Mouse (Mus musculus): ENCODE results near the gene Prg3.
A peak's percentile ranks its signal among the peaks of the same experiment; 100 is the strongest.

Prg3 gene

GRCm38 (mm10) chr2:84987930-84988329, at the start of gene Prg3:
TSS of gene Prg3 (plus strand) at chr2:84988215.
- DNase-seq (ENCODE audit: low spot score), result no peak

DNA sequence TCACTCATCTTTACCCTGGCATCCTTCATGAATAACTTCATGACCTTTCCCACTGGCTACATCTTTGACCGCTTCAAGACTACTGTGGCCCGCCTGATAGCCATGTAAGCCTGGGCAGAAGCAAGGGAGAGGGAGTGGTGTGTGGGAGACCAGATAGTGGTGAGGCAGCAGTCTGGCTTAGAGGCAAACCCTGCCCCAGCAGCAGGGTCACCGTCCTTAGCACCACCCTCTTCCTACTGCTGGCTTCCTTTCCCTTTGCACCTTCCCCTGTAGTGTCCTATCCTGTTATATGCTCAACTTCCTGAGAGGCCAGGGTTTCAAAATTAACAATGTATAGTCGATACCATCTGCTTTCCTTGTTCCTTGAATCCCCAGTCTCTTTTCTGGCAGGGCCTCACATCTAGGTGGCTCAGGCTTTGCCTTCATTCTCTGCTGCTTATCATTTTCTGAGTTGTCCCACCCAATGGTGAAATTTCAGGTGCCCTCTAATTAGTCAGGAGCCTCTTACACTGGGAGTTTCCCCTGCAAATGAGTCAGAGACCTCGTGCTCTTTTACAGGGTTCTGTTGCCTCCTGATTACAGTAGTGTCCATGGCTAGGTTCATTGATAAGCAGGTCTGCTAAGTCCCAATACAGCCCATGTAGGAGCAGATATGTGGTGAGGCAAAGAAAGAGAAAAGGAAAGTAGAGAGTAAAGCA, 49.6 kb upstream of the Prg3 start:
- no peak for DNase-seq (ENCODE audit: low spot score)

GRCm38 (mm10) chr2:84939306-84939705, 48.7 kb upstream of the Prg3 start:
- DNase-seq (ENCODE audit: low spot score), result no peak

DNA sequence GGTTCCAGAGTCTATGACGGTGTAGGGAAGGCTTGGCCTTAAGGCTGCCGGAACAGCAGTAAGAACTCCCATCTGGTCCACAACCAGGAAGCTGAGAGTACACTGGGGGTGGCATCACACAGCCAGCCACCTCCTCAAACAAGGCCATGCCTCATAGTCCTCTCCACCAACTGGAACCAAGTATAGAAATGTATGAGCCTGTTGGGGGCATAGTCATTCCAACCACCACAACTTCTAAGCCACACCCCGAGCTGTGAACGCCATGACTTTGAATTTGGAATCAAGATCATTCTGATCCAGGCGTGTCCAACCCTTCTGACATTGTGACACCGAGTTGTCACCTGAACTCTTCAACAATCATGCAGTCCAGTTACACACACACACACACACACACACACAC, 48.3 kb upstream of the Prg3 start:
- DNase-seq (ENCODE audit: low spot score), result no peak

DNA sequence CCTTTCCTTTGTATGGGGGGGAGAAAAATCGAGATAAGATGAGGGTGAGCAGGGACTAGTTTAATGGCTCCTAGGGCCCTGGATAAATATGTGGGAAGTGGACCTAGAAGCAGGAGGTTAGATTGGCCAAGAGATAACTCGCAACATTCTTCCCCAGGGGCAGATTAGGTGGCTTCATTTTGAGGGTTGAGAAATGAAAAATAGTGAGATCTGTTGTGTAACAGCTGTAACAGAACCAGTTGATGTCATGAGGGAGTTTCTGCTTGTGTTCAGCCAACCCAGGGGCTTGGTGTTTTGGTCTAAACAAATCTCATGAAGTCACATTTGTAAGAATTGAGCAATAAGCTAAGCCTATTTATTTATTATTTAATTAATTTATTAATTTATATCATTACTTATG, 46.7 kb upstream of the Prg3 start:
- DNase-seq (ENCODE audit: low spot score), result no peak

DNA sequence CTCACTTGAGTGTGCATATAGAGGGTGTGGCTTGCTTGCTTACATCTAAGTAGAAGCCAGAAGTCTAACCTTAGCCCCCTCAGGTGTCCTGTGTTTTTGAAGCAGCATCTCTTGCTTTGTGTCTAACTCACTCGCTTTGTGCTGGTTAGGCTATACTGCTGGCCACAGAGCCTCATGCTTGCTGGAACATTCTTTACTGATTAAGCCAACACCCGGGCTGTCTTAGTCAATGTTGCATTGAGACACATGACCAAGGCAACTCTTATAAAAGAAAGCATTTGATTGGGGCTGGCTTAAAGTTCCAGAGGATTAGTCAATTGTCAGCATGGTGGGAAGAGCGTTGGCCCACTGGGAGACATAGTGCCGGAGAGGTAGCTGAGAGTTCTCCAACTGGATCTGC, 46.2 kb upstream of the Prg3 start:
- DNase-seq (ENCODE audit: low spot score), result no peak

DNA sequence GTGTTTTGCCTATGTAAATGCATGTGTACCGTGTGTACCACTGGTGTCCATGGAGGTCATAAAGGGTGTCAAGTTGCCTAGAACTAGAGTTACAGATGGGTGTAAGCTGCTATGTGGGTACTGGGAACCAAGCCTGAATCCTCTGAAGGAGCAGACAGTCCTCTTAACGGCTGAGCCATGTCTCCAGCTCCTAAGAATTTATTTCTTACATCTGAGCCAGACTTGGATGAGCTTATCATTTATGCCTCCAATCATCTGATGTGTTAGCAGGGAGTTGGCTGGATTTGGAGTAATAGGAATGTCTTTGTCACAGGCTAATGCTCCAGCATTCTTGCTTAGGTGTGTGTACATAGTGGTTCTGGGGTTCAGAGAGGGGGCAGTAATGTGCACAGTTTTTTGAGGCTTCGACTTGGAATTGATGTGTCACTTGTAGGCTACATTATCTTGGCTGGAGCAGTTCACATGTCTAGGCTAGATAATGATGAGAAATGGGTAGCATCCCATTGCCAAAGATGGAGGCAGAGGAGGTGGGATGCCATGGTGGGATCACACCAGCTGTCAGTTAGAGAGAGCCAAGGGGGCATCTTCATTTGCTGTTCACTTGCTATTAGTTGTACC, 40.8 kb upstream of the Prg3 start:
- DNase-seq (ENCODE audit: low spot score), result no peak

- DNase-seq (ENCODE audit: low spot score), result no peak
Observed at GRCm38 (mm10) chr2:84948252-84948651, 39.8 kb upstream of the Prg3 start.

DNA sequence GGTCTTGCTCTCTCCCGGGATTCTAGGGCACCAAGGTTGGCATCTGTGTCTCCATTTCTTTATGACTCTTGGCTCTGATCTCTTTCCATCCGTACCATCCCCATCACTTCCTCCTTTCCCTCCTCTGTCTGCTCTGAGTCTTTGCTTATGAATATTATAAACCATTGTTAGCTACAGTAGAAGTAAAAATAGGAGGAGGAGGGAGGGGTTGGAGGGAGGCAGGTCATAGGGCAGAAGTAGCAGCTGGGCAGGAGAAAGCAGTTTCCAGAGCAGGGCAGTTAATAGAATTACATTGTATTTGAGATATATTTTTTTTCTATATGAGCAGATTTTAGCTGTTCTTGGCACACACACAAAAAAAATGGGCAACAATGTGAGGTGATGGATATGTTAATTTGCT, 39.3 kb upstream of the Prg3 start:
- DNase-seq (ENCODE audit: low spot score), result no peak

DNA sequence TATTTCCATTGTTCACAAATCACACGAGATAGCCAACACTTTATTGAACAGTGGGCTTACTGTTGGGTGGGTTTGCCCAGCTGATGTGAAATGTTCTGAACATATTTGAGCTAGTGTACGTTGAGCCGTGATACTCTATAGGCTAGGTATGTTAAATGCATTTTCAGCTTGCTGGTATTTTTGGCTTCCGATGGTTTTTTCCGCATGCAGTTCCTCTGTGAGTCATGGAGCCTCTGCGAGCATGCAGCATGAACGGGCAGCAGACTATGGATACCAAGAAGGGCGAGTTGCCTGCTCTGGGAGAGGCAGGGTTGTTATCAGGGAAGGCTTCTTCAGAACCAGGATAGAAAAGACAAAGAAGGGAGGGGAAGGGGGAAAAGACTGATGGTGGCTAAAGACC, 37.0 kb upstream of the Prg3 start:
- DNase-seq (ENCODE audit: low spot score), result no peak

DNA sequence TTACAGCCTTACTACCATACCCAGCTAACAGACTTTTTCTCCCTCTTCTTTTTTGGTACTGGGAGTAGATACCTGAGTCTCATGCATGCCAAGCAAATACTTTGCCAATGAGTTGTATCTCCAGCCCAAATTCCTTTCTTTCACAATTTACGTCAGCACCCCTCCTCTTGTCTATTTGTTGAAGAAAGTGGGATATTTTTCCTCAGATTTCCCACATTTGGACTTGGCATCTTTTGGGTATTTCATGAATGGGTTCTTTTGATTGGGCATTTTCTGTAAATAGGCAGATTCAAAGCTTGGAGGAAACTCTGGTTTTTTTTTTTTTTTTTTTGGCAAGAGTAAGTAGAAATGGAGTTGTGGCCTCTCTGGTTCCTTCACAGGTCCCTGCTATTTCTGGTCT, 35.8 kb upstream of the Prg3 start:
- no peak for DNase-seq (ENCODE audit: low spot score)

GRCm38 (mm10) chr2:84952693-84953092, 35.3 kb upstream of the Prg3 start:
- no peak for DNase-seq (ENCODE audit: low spot score)

GRCm38 (mm10) chr2:84955435-84955834, 32.6 kb upstream of the Prg3 start:
- DNase-seq (ENCODE audit: low spot score), result no peak

DNA sequence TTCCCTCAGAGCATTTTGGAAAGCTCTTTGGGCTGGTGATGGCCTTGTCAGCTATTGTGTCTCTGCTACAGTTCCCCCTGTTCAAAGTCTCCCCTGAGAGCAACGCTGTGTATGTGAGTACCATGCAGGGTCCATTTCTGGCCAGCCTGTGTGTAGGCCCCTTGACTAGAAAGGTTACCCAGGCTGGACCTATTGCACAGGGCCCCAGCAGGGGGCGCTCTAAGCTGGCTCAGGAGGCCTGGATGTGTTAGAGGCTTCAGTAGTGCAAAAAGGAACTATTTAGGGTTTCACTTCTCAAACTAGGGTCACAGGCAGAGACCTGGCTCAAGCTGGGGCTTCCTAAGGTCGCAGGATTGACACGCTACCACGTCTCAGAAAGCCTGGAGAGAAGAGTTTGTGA, 31.7 kb upstream of the Prg3 start:
- peak; percentile 55 for DNase-seq (ENCODE audit: low spot score)

DNA sequence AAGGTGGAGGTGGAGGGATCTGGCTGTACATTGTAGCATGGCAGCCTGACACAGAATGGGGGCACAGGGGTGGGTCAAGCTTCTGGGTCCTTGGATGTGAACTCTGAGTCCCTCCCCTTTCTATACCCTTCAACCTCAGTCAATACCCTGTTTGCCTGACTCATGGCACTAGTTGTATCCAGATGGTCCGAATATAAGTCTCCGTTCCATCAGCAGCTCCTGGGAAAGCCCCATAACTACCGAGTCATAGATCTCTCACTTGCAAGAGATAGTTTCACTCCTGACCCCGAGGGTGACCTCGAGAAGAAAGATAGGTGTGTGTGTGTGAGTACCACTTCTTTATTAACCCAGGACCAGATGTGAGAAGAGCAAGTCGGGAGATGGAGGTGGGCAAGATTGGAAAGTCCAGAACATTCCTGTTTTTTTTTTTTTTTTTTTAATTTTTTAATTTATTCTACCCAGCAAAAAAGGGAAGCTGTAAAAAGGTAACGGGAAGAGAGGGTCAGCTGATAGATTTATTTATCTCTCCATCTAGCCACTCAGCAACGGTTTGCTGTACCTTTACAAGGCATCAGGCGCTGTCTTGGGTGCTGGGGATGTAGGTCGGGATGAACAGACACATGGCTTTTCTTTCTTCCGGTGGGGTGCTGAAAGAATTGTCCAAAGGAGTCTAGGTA, 29.3 kb upstream of the Prg3 start:
- no peak for DNase-seq (ENCODE audit: low spot score)

DNA sequence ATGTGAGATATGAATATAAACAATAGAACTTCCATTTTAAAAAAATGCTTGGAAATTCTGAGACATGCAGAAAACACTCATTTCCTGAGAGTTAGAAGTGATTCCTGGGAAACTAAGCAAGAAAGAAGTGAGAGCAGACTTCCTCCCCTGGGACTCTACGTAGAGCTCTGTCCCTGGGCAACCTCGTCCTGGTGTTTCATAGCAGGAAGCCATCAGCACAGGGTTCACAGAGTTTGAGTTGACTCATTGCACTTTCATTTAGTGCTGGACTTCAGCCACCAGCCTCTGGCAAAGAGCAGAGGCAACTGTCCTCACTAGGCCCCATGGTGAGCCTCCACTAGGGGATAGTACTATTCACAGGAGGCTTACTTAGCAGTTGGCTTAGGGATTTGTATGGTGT, 26.7 kb upstream of the Prg3 start:
- DNase-seq (ENCODE audit: low spot score), result peak; percentile 43

DNA sequence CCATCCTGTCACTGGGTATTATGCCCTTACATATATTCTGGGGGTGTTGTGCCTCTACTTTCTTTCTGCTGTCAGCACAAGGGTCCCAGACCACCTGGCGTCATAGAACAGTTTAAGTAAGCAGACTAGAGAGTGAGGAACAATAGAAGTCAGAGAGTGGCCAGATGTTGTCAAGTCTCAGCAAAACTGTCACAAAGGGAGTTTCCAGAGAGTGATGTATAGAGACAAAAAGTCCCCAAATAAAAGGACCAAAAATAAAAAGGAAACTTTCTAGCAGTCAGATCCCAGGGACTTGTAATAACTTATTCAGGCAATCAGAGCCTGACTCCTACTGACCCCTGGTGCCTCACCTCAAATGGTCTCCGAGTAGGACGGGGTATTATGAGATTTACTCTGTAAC, 26.1 kb upstream of the Prg3 start:
- no peak for DNase-seq (ENCODE audit: low spot score)

DNA sequence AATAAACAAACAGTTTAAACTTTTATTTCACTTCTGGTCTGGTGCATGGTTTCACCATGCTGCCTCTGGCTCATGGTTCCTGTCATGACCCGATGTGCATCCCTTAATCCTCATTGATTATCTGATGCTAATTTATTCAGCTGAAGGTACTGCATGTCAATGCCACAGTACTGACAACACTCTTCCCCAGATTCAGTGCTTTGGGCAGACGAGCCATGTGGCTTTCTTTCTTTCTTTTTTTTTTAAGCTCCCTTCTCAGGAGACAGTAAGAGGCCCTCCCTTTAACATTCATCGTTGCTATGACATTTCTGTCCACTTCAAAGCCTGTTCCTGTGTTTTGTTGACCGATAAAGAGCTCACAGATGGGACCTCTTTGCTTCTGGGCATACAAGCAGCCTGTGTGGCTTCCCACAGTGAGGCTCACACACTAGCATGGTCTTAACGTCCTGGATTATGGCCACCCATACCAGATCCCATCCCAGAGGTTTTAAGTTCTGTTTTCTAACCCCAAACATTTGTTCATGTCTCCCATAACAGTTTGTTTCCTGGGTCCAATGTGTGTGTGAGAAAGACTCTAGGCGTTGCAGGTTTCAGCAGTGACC, 25.0 kb upstream of the Prg3 start:
- DNase-seq (ENCODE audit: low spot score), result no peak

DNA sequence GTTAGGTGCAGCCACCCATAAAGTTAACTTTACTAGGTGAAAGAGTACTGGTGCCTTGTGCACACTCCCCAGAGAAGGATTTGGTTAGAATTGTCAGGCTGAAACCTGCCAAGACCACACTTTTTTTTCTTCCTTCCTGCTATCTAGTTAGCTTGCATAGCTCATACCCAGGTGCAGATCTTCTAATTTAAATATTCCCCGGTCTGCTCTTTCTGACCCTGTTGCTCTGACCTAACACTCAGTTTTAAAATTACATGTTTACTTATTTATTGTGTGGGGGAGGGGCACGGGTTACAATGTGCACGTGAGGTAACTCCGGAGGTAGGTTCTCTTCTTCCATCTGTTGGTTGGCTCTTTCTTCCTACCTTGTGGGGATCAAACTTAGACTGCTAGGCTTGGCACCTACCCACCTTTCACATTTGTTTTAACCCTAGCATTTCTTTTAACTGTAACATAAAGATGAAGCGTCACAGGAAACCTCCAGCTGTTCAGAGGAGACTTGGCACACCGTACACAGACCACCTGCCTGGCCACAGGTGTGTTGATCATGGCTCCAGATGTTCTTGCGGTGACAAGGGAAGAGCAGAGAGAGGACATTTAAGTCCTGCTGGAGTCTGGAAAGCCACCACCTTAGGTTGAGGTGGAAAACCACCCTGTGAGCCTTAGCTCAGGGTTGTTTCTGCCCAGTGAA, 23.8 kb upstream of the Prg3 start:
- DNase-seq (ENCODE audit: low spot score), result no peak

GRCm38 (mm10) chr2:84967318-84967991, 20.6 kb upstream of the Prg3 start:
- no peak for DNase-seq (ENCODE audit: low spot score)

DNA sequence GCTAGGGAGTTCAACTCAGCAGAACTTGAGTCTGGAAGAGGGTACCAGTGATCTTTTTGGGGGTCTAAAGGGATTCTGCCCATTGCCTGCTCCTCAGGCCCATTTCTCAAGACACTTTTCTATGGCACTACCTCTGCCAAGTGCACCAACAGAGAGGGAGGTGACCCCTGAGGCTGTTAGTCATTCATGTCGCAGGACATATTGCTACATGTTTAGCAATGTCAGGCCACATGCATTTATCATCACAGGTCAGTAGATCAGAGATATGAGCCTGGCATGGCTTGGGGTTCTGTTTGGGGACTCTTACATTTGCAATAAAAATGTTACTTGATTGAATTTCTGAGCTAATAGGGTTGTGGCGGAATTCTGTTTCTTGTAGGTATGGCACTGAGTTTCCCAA, 12.4 kb upstream of the Prg3 start:
- DNase-seq (ENCODE audit: low spot score), result no peak

DNA sequence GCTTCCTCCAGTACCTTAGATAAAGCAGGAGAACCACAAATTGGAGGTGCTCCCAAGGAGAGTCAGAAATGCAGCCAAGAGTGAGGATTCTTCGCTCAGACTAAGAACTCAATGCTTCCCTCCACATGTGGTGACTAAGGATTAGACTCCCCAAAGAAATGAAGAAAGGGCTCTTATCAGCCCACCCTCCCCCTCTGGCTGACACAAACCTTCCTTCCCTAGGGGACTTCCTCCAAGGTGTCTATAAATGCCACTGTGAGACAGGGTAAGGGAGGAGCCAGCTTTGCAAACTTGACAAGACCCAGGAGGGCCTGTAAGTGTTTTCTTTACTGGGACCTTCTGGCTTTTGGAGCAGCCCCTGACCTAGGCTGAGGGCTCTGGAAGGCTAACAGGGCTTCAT, 7.8 kb upstream of the Prg3 start, which contains the start of gene Prg2:
TSS of gene Prg2 (plus strand) at position 274 of the 400 bp plus-strand sequence.
- no peak for DNase-seq (ENCODE audit: low spot score)

Measured in urinary bladder, postnatal 25 days (tissue).